Mouse (Mus musculus): ENCODE data around the gene Atp2b4. TPM values are rescaled to one million over a fixed set of nuclear protein-coding genes. Genes with fewer than 3 reads are reported as not detected.

The Atp2b4 gene
- polyA plus RNA-seq, 1 experiment from 2014 or later, result 13.9 TPM

GRCm38 (mm10) chr1:133693536-133694114 lies 107.2 kb downstream of the Atp2b4 start:
- Histone ChIP-seq H3K36me3 (no peaks in the 10 kb centered on the region), H3K4me2 (no peak overlapping the region), H3K27me3 (replicated peaks) (no peaks in the 10 kb centered on the region), H3K9ac (peak overlapping the region; percentile 4; the same call in 1 of the 2 replicates), H3K4me1 (peaks cover 57% of the 10 kb centered on the region), H3K9me3 (no peaks in the 10 kb centered on the region), H3K4me3 (no peak overlapping the region), H3K27ac (replicated peaks) (peak overlapping the region; percentile 91)
- ATAC-seq (ENCODE audit: extremely low read depth, insufficient number of reproducible peaks, low FRiP score, low TSS enrichment), result no peak
- 68% methylated on average over 11 of the region's 11 CpGs for WGBS

DNA sequence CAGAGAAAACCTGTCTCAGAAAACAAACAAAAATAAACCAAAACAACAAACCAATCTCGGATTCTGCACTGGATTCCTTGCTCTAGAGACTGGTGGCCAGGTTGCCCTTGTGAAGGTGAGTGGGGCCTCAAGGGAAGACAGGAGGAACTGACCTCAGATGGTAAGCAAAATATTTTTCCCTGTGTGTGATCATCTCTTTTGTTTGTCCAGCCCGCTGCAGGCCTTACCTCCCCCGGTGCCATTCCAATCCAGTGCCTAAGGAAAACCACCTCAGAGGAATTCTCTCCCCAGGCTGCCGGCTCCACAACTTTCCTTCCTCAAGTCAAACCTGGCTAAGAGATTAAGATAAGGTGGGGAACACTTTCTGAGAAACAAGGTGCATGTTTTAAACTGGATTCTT lies 108.6 kb downstream of the Atp2b4 start:
- Histone ChIP-seq H3K27ac (replicated peaks) (no peak overlapping the region), H3K4me3 (no peak overlapping the region), H3K9ac (no peak overlapping the region), H3K4me1 (peaks cover 57% of the 10 kb centered on the region), H3K36me3 (no peaks in the 10 kb centered on the region), H3K27me3 (replicated peaks) (no peaks in the 10 kb centered on the region), H3K9me3 (no peaks in the 10 kb centered on the region), H3K4me2 (no peak overlapping the region)
- no peak for ATAC-seq (ENCODE audit: extremely low read depth, insufficient number of reproducible peaks, low FRiP score, low TSS enrichment)
- 33% methylated on average over 4 of the region's 4 CpGs for WGBS

GRCm38 (mm10) chr1:133691046-133691445 lies 109.8 kb downstream of the Atp2b4 start:
- WGBS, result 79% methylated on average over 6 of the region's 6 CpGs
- Histone ChIP-seq H3K27me3 (replicated peaks) (no peaks in the 10 kb centered on the region), H3K4me3 (no peak overlapping the region), H3K27ac (replicated peaks) (no peak overlapping the region), H3K4me1 (peaks cover 47% of the 10 kb centered on the region), H3K9ac (no peak overlapping the region), H3K9me3 (no peaks in the 10 kb centered on the region), H3K36me3 (no peaks in the 10 kb centered on the region), H3K4me2 (no peak overlapping the region)
- no peak for ATAC-seq (ENCODE audit: extremely low read depth, insufficient number of reproducible peaks, low FRiP score, low TSS enrichment)

GRCm38 (mm10) chr1:133689897-133690296 lies 110.9 kb downstream of the Atp2b4 start, which contains the start of gene Lax1:
Gene Lax1 (minus strand): TSS chr1:133690108.
- Histone ChIP-seq H3K4me3 (no peak within 1 kb of the TSS), H3K27ac (replicated peaks) (no peak within 1 kb of the TSS), H3K27me3 (replicated peaks) (no peaks in the 10 kb centered on the region), H3K36me3 (no peaks in the 10 kb centered on the region), H3K4me1 (peaks cover 35% of the 10 kb centered on the region), H3K9me3 (no peaks in the 10 kb centered on the region), H3K4me2 (no peak within 1 kb of the TSS), H3K9ac (no peak within 1 kb of the TSS)
- ATAC-seq (ENCODE audit: extremely low read depth, insufficient number of reproducible peaks, low FRiP score, low TSS enrichment), result no peak
- 21% methylated on average over 6 of the region's 6 CpGs for WGBS

DNA sequence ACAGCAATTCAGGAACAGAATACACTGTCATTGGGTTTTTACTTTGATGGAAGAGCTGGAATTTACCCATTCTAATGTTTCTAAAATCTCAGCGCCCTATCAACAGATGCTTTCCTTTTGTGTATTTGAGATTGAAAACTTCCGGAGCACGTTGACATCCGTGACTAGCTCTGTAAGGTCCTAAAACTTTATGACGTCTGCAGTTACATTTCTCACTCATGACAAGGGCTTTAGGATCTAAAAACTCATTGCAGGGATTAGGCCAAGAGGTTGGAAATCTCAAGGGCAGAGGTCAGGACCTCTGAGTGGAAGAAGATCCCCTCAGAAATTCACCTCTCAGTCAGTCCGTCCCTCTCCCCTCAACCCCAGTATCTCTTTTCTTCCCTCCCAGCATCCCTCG lies 112.5 kb downstream of the Atp2b4 start:
- no peak for ATAC-seq (ENCODE audit: extremely low read depth, insufficient number of reproducible peaks, low FRiP score, low TSS enrichment)
- no peak overlapping the region for H3K4me2 ChIP-seq
- H3K9me3 ChIP-seq, result no peaks in the 10 kb centered on the region
- no peak overlapping the region for H3K4me3 ChIP-seq
- peaks cover 19% of the 10 kb centered on the region for H3K4me1 ChIP-seq
- no peaks in the 10 kb centered on the region for H3K27me3 ChIP-seq (replicated peaks)
- no peaks in the 10 kb centered on the region for H3K36me3 ChIP-seq
- 76% methylated on average over 7 of the region's 7 CpGs for WGBS
- H3K27ac ChIP-seq (replicated peaks), result no peak overlapping the region
- H3K9ac ChIP-seq, result no peak overlapping the region

DNA sequence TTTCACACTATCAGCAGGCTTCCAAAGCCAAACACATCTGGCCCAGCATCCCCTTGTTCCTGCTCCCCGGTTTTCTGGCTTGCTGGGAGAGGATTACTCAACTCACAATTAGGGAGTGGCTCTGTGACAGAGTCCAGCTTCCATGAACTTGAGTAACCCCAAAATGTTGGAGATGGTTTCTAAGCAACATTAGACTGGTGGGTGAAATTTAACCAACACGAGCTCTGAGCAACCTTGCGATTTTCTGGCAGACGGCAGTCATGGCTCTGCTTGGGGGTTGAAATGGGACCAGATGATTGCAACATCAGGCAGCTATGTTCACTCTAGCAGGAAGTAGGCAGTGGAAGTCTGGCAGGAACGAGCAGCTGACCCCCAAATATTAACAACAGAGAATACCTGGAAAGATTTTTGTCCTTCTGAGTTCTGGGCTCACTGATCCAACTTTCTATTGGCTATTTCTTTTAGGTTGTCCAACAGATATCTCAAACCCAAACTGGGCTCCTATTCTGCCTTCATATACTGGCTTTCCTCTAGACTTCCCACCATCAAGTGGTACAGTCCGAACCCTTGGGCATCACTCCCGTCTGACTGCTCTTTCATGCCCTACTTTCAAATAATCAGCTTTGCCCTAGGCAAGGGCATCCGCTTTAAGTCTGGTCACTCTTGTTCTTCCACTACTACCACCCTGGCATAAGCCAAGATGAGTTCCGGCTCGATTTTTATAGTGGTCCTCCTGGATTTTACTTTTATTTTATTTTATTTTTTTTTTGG lies 114.9 kb downstream of the Atp2b4 start:
- H3K36me3 ChIP-seq, result no peaks in the 10 kb centered on the region
- no peaks in the 10 kb centered on the region for H3K9me3 ChIP-seq
- H3K4me1 ChIP-seq, result peaks cover 7% of the 10 kb centered on the region; the same call in 1 of the 2 replicates
- no peaks in the 10 kb centered on the region for H3K27me3 ChIP-seq (replicated peaks)
- H3K27ac ChIP-seq (replicated peaks), result no peak overlapping the region
- no peak overlapping the region for H3K4me3 ChIP-seq
- no peak for ATAC-seq (ENCODE audit: extremely low read depth, insufficient number of reproducible peaks, low FRiP score, low TSS enrichment)
- WGBS, result 75% methylated on average over 10 of the region's 10 CpGs
- H3K9ac ChIP-seq, result no peak overlapping the region
- H3K4me2 ChIP-seq, result no peak overlapping the region

- Histone ChIP-seq H3K27ac (replicated peaks) (no peak overlapping the region), H3K4me2 (no peak overlapping the region), H3K36me3 (no peaks in the 10 kb centered on the region), H3K9ac (no peak overlapping the region), H3K4me3 (no peak overlapping the region), H3K27me3 (replicated peaks) (no peaks in the 10 kb centered on the region), H3K4me1 (no peaks in the 10 kb centered on the region), H3K9me3 (no peaks in the 10 kb centered on the region)
- no peak for ATAC-seq (ENCODE audit: extremely low read depth, insufficient number of reproducible peaks, low FRiP score, low TSS enrichment)
- WGBS, result 60% methylated on average over 3 of the region's 3 CpGs
Observed at GRCm38 (mm10) chr1:133671801-133672200, 129.0 kb downstream of the Atp2b4 start.

GRCm38 (mm10) chr1:133671266-133671665 lies 129.6 kb downstream of the Atp2b4 start:
- 81% methylated on average over 3 of the region's 3 CpGs for WGBS
- ATAC-seq (ENCODE audit: extremely low read depth, insufficient number of reproducible peaks, low FRiP score, low TSS enrichment), result no peak

GRCm38 (mm10) chr1:133670776-133671175 lies 130.1 kb downstream of the Atp2b4 start:
- no peak overlapping the region for H3K4me2 ChIP-seq
- H3K4me1 ChIP-seq, result no peaks in the 10 kb centered on the region
- no peak overlapping the region for H3K4me3 ChIP-seq
- H3K9me3 ChIP-seq, result no peaks in the 10 kb centered on the region
- no peaks in the 10 kb centered on the region for H3K36me3 ChIP-seq
- no peak overlapping the region for H3K27ac ChIP-seq (replicated peaks)
- H3K9ac ChIP-seq, result no peak overlapping the region
- H3K27me3 ChIP-seq (replicated peaks), result no peaks in the 10 kb centered on the region
- WGBS, result 67% methylated on average over 6 of the region's 6 CpGs
- ATAC-seq (ENCODE audit: extremely low read depth, insufficient number of reproducible peaks, low FRiP score, low TSS enrichment), result no peak

More at GRCm38 (mm10) chr1:133671266-133671665, 129.6 kb downstream of the Atp2b4 start:
- Histone ChIP-seq H3K27me3 (replicated peaks) (no peaks in the 10 kb centered on the region), H3K4me3 (no peak overlapping the region), H3K9ac (no peak overlapping the region), H3K4me2 (no peak overlapping the region), H3K27ac (replicated peaks) (no peak overlapping the region), H3K9me3 (no peaks in the 10 kb centered on the region), H3K36me3 (no peaks in the 10 kb centered on the region), H3K4me1 (no peaks in the 10 kb centered on the region)

GRCm38 (mm10) chr1:133670190-133670589 lies 130.7 kb downstream of the Atp2b4 start:
- H3K4me1 ChIP-seq, result no peaks in the 10 kb centered on the region
- 74% methylated on average over 12 of the region's 12 CpGs for WGBS

GRCm38 (mm10) chr1:133668618-133669017 lies 132.2 kb downstream of the Atp2b4 start:
- Histone ChIP-seq H3K4me3 (no peak overlapping the region), H3K4me1 (peaks cover 5% of the 10 kb centered on the region; the same call in 1 of the 2 replicates), H3K9ac (no peak overlapping the region), H3K27me3 (replicated peaks) (no peaks in the 10 kb centered on the region), H3K27ac (replicated peaks) (no peak overlapping the region), H3K9me3 (no peaks in the 10 kb centered on the region), H3K36me3 (no peaks in the 10 kb centered on the region), H3K4me2 (no peak overlapping the region)
- WGBS, result 78% methylated on average over 3 of the region's 3 CpGs
- ATAC-seq (ENCODE audit: extremely low read depth, insufficient number of reproducible peaks, low FRiP score, low TSS enrichment), result no peak

More at GRCm38 (mm10) chr1:133670190-133670589, 130.7 kb downstream of the Atp2b4 start:
- Histone ChIP-seq H3K9ac (no peak overlapping the region), H3K9me3 (no peaks in the 10 kb centered on the region), H3K4me2 (no peak overlapping the region), H3K27me3 (replicated peaks) (no peaks in the 10 kb centered on the region), H3K27ac (replicated peaks) (no peak overlapping the region), H3K4me3 (no peak overlapping the region), H3K36me3 (no peaks in the 10 kb centered on the region)
- ATAC-seq (ENCODE audit: extremely low read depth, insufficient number of reproducible peaks, low FRiP score, low TSS enrichment), result no peak
